Mouse (Mus musculus) CD4-positive helper T cell, adult 2 months (primary cell): ENCODE data around the gene Grk3.
A peak's percentile ranks its signal among the peaks of the same experiment; 100 is the strongest.

Source experiments
- DNase-seq: peaks from one replicate; pipeline ENCODE4 v3.0.0-alpha.2; 2012; ENCODE audit warnings: low read depth, missing footprints, low spot score

The Grk3 gene

DNA sequence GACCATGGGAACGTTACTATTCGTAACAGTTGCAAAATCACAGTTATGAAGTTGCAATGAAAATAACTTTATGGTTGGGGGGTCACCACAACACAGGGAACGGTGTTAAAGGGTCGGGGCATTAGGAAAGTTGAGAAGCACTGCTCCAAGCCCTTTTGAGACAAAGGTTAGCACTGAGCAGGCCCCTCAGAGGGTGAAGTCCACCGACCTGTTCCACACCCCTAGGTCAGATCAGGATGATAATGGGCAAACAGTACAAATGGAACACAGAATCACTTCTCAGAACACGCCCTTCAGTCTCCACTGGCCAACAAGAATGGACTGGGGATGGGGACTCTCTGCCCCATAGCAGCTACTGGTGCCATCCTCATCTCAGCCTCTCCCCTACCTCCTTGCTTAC is 142.6 kb downstream of the Grk3 start:
- DNase-seq = no peak

GRCm38 (mm10) chr5:112870729-112871128 is 144.9 kb downstream of the Grk3 start:
- peak; percentile 36 for DNase-seq

DNA sequence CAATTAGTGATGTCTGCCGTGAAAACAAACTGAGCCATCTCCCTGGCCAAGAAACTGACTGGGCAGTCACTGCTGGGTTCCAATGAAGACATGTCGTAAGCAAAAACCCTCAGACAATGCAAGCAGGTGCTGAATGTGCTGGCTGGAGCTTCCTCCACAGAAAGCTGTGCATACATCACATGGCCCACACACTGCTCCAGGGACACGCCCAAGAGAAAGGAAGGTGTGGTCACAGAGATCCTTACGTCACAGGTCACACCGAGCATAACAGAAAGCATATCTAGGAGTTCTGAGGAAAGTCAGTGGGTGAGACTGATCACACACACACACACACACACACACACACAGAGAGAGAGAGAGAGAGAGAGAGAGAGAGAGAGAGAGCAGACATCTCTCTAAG is 147.0 kb downstream of the Grk3 start:
- DNase-seq = no peak

- DNase-seq = no peak
Measured at GRCm38 (mm10) chr5:112864719-112865367, 150.7 kb downstream of the Grk3 start.
